Mouse (Mus musculus): ENCODE data around the gene Pten.
"Not testable (repeated sequence)": the region's sequence is repeated elsewhere in the genome, so short reads cannot be mapped to it uniquely, and the experiment has no call there.

Pten gene

DNA sequence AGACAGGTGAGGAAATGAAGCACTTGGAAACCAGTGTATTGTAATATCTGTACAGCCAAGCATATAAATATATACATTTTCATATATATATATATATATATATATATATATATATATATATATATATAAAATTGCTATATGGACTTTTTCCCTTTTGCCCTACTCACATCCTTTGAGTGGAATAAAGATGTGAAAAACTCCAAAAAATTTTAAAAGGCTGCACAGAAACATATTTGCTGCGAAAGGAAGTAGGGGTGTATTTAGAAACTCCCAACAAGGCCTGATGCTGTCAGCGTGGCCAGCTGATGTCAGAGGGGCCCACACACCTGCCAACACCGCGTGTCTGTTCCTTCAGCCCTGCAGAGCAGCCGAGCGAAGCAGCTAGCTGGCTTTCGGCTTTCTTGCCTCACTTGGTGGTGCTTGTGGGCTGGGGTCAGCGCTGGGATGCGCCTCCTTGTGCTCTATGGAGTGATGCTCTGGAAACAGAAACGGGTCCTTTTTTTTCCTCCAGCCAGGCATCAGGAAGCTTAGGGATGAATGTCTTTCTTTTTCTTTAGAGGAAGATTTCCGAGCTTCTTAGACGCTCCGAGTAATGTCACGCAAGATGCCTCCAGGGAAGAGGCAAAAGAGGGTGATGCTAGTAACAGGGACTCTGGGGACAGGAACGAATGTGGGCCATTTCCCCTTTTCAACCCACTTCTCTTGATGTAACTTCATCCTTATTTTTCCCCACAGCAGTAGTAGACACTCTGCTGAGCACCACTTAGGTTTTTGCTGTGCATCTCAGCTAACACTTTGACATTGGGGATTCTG, 2.9 kb upstream of the Pten start:
- peak in 1 of 2 experiments; percentile 30 for DNase-seq (ENCODE audit: inconsistent age in 2 of 2, low spot score in 1 of 2)

GRCm38 (mm10) chr19:32755104-32755791, 2.0 kb upstream of the Pten start:
- no peak for DNase-seq (ENCODE audit: inconsistent age in 2 of 2, low spot score in 1 of 2)

- DNase-seq (ENCODE audit: inconsistent age in 2 of 2, low spot score in 1 of 2): peak; percentile 98 to 99
Observed at GRCm38 (mm10) chr19:32755792-32756635, 1.3 kb upstream of the Pten start.

- no peak for DNase-seq (ENCODE audit: inconsistent age in 2 of 2, low spot score in 1 of 2)
Observed at GRCm38 (mm10) chr19:32756636-32756899, 729 bp upstream of the Pten start.

- peak in 1 of 2 experiments; percentile 93 for DNase-seq (ENCODE audit: inconsistent age in 2 of 2, low spot score in 1 of 2)
Observed at GRCm38 (mm10) chr19:32757831-32758792, 815 bp downstream of the Pten start.

- DNase-seq (ENCODE audit: inconsistent age in 2 of 2, low spot score in 1 of 2): no peak
Observed at GRCm38 (mm10) chr19:32758793-32759161, 1.5 kb downstream of the Pten start.

DNA sequence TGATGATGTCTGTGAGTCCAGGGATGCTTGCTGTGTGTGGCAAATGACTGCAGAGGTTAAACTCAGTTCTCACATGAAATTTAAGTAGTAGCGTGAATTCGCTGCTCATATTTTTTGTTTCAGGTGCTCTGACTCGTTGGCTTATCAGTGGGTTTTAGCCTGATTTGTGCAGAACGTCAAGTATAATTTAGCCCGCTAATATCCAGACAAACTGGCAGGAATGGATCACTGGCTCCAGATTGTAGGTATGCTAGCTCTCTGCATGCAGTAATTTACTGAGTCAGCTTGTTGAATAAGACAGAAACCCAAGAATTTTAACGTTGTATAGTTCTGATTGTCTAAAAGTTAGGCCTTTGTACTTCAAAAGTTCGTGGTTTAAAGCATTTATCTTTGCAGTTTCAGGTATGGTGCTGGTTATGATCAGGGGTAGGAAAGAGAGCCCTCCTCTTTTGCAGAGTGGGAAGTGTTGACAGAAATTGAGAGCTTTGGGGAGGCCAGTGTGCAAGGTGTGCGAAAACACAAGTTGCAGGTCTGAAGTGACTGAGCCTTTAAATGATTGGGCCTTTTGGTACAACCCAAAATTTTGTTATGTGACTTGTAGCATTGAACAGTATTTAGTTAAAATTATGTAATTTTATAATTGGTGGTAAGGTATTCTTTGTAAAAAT, 2.2 kb downstream of the Pten start:
- peak in 1 of 2 experiments; percentile 70 for DNase-seq (ENCODE audit: inconsistent age in 2 of 2, low spot score in 1 of 2)

- DNase-seq (ENCODE audit: inconsistent age in 2 of 2, low spot score in 1 of 2): peak in 1 of 2 experiments; percentile 50
Observed at GRCm38 (mm10) chr19:32760499-32760898, 3.2 kb downstream of the Pten start.

DNA sequence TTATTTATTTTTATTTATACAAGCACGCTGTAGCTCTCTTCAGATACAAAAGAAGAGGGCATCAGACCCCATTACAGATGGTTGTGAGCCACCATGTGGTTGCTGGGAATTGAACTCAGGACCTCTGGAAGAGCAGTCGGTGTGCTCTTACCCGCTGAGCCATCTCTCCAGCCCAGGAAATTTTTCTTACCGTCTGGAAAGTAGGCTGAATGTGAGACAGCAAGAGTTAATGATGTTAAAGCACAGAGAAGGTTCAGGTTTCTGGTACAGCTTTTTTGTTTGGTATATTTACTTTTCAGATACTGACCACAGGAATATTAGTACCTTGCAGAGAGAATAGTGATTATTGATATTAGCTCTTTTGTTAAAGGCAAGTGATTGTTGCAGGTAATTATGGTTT, 3.9 kb downstream of the Pten start:
- DNase-seq (ENCODE audit: inconsistent age in 2 of 2, low spot score in 1 of 2): no peak

- DNase-seq (ENCODE audit: inconsistent age in 2 of 2, low spot score in 1 of 2): no peak
Observed at GRCm38 (mm10) chr19:32762493-32762892, 5.2 kb downstream of the Pten start.

DNA sequence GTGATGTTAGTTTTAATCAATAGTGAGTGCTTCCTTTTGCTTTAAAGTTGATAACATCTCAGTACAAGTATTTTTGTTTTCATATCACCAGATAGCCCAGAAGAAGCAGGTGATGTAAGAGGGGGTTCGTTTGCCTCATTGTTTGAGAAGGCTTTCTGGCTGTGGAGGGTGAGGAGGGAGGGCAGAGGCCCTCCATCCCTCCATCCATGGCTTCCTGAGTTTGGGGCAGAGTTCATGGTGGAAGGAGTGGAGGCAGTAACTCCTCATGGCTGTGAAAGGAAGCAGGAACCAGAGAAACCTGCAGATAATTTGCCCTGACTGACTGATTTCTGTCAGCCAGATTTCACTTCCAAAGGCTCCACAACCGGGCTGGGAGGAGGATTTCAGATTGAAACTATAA, 21.1 kb downstream of the Pten start:
- no peak for DNase-seq (ENCODE audit: inconsistent age in 2 of 2, low spot score in 1 of 2)

DNA sequence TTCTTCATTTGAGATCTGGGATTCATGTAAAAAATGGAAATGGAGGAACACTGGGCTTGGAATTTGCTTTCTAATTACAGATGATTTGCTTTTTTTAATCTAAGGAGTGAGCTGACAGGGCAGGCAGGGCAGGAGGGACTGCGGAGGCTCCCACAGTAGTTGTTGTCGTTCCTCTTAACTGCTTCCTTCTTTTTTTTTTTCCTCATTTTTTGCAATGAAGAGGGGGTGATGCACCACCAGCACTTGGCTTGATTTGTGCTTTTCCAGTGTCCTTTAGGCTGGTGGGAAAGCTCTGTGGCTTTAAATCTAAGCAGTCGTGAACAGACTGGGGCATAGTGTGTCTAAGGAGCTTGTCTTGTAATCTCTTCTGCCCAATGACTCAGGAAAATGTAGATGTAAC, 21.8 kb downstream of the Pten start:
- no peak for DNase-seq (ENCODE audit: inconsistent age in 2 of 2, low spot score in 1 of 2)

- no peak for DNase-seq (ENCODE audit: inconsistent age in 2 of 2, low spot score in 1 of 2)
Observed at GRCm38 (mm10) chr19:32781305-32782071, 24.2 kb downstream of the Pten start.

DNA sequence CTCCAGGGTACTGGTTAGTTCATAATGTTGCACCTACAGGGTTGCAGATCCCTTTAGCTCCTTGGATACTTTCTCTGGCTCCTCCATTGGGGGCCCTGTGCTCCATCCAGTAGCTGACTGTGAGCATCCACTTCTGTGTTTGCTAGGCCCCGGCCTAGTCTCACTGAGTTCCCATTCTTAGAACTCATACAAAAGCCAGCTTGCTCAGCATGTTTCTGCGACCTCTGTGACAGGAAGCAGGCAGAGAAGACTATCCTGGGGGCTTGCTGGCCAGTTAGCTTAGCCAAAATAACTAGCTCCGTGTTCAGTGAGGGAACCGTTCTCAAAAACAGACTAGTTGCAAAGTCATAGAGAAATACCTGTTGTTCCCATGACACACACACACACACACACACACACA, 30.1 kb downstream of the Pten start:
- not testable (repeated sequence) for DNase-seq (ENCODE audit: inconsistent age in 2 of 2, low spot score in 1 of 2)

- not testable (repeated sequence) for DNase-seq (ENCODE audit: inconsistent age in 2 of 2, low spot score in 1 of 2)
Observed at GRCm38 (mm10) chr19:32788016-32788415, 30.7 kb downstream of the Pten start.

GRCm38 (mm10) chr19:32789535-32789934, 32.2 kb downstream of the Pten start:
- no peak for DNase-seq (ENCODE audit: inconsistent age in 2 of 2, low spot score in 1 of 2)

DNA sequence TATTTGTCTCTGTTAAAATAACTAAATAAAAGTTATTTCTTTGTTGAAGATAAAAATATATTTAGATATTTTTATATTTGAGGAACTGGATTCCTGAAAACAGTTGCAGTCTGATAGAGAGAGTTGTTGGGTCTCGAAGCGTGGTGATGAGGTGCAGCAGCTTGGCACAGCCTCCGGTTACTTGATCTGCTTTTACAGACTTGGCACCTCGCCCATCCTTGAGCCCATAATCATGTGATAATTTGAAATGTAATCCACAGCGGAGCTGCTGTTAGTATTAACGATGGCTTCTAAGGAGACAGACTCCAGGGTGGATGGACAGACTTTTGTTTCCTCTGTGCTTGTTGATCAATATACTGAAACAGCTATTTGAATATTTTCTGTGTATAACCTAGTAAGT, 35.3 kb downstream of the Pten start:
- peak; percentile 72 to 91 for DNase-seq (ENCODE audit: inconsistent age in 2 of 2, low spot score in 1 of 2)

DNA sequence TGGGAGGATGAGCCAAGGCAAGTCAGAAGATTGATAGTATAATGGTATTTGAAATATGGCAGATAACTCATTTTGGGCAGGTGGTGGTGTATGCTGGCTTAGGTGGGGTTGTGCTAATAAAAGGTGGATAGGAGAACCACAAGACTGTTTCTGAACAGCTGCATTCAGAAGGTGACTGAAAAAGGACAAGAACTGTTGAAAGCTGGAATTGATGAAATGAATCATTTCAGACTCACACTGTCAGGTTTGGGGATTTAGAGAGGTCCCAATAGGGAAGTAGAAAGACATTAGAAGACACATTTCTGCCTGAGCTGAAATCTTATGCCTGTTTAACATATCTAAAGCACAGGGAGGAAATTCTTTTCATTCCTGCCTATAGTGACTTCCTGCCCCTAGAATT, 36.6 kb downstream of the Pten start:
- no peak for DNase-seq (ENCODE audit: inconsistent age in 2 of 2, low spot score in 1 of 2)

DNA sequence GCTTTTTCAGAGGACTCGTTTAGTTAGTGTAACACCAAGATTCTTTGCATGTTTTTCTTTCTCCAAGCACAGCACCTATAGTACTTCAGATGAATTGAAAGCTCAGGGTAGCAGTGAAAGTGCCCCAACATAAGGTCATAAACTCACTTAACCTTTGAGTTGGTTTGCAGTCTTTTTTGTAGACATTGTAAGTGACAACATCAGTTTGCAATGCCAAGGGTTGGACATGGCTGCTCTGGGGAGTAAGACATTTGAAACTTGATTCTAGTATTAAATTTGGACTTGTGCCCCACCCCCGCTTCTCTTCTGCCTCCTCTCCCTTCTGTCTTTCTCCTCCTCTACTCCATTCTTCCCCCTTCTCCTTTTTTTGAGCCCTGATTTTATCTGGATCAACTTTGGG, 43.3 kb downstream of the Pten start:
- DNase-seq (ENCODE audit: inconsistent age in 2 of 2, low spot score in 1 of 2): no peak

Measured in adrenal gland, adult (tissue).